Mouse (Mus musculus) gastrocnemius, postnatal 10 days (tissue): Measurements from ENCODE around the gene Aloxe3. TPM values are rescaled to one million over a fixed set of nuclear protein-coding genes. Genes with fewer than 3 reads are reported as not detected.

ENCODE experiments used
- DNase-seq: peaks from one replicate; pipeline ENCODE4 v3.0.0; 2021; ENCODE audit warnings: mixed read lengths
- total RNA-seq, 2 experiments: library from RNA; stranded (reverse); gene quantifications; 2 replicates each; pipeline ENCODE4 v1.2.3; 2021

Gene Aloxe3
- total RNA-seq, 2 experiments from 2014 or later: 0.27 TPM; not detected in 1

DNA sequence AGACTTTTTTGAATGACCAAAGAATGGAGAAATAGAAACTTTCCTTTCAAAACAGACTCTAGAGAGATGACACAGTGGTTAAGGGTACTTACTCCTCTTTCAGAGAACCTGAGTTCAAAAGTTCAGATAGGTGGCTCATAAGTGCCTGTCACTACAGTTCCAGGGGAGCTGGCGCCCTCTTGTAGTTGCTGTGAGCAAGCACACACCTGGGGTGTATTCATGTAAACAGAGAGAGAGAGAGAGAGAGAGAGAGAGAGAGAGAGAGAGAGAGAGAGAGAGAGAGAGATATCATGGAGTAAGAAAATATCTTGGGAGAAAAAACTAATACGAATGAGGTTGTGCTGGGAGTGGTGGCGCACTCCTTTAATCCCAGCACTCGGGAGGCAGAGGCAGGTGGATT lies 54.4 kb downstream of the Aloxe3 start:
- DNase-seq: no peak

DNA sequence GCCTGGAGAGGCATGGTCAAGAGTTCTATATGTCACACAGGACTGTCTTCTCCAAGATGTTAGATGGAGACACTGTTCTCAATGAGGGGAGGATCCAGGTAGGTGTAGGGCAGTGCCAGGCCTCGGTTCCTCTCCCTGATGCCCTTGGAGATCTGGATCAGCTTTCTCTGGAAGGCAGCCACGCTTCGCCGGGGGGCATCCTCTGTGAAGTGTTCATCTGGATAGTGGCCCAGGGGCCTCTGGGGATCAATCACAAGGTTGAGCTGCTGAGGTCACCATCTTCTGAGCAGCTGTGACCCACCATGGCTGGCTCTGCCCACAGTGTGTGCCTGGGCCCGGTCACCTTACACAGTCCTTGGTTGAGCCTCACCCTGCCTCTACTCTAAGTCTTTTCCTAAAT lies 59.3 kb downstream of the Aloxe3 start:
- no peak for DNase-seq

DNA sequence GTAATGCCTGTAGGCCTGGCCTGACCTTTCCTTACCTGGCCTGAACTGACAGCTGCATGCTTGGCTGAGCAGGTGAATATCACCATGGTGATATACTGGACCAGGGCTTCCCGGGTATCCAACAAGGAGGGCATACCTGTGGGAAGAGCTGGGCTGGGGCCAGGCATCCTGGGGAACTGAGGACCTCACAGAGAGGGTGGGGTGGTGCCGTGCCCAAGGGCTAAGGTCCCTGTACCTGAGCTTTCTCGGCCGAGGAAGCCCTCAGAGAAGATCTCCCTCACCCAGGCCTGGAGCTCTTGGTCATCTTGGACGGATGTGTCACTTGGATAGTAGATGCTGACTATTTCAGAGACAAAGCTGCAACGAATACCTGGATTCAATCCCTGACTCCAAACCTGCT lies 60.2 kb downstream of the Aloxe3 start:
- no peak for DNase-seq

DNA sequence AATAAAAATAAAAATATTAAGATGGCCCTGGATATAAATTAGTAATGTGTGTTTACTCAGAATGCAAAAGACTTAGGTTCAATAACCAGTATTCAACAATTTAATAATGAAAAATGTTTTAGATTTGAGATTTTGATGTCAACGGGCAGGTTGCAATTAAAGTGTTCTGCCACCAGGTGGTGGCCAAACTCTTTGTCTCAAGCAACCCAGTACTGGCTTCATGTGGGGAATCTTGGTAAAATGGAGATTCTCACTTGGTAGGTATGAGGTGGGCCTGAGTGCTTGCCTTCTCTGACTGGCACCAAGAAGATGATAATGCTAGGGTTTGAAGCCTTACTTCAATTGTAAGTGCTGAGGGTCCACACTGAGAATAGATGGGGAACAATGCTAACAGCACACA lies 67.1 kb downstream of the Aloxe3 start:
- DNase-seq: no peak

- DNase-seq: no peak
Observed at GRCm38 (mm10) chr11:69196766-69197165, 71.1 kb downstream of the Aloxe3 start.

DNA sequence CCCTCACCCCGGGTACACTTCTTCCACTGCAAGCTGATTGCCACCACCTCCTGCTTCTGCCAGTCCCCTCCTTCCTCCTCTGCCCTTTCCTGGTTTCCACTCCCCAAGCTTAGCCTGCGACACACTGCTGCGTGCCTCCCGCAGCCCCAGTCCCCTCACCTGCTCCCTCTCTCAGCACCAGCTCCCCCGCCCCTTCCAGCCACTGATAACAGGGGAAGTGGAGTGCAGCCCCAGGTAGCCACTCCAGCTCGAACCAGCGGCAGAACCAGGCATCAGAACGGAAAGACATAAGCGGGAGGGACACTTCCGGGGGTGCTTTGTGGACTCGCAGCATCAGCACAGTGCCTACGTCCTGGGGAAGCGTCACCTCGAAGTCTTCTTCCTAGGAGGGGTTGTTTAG lies 71.5 kb downstream of the Aloxe3 start:
- DNase-seq: no peak

DNA sequence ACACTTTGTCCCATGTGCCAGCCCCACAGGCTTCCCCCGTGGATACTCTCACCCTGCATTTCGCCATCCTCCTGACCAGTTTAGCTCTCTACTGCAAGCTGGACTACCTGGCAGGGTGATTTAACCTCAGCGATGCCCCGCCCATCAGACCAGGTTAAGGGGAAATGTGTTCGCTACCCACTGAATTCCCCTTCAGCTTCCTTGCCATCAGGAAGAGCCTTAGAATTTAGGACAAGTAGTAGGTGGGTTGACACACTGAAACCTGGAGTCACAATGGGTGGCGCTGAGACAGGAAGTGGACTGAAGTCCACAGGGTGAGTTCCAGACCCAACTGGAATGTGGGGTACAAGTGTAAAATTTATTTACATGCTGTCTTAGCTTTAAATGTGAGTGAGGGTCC lies 72.0 kb downstream of the Aloxe3 start, which contains the start of gene Alox8:
Alox8 (minus strand) TSS at position 101 of the 400 bp plus-strand sequence.
- no peak for DNase-seq

Other genes starting within 250 kb of the Aloxe3 start
- gene Rnf222, start 237.3 kb upstream of the Aloxe3 start, total RNA-seq: not detected
- gene Rpl26, start 224.3 kb upstream of the Aloxe3 start, total RNA-seq: 1,000 to 10,000 TPM in 1 of 2 experiments, 100 to 1,000 TPM in 1; 992 to 1,013 TPM
- gene Odf4, start 198.8 kb upstream of the Aloxe3 start, total RNA-seq: not detected
- gene Arhgef15, start 168.4 kb upstream of the Aloxe3 start, total RNA-seq: 10 to 100 TPM; 13.0 to 17.1 TPM
- gene Slc25a35, start 157.8 kb upstream of the Aloxe3 start, total RNA-seq: 1 to 10 TPM; 2.3 to 3.7 TPM
- 10 to 100 TPM; 45.0 to 57.6 TPM for gene Rangrf, start 150.7 kb upstream of the Aloxe3 start, total RNA-seq
- gene Pfas, start 117.4 kb upstream of the Aloxe3 start, total RNA-seq: 10 to 100 TPM in 1 of 2 experiments, 1 to 10 TPM in 1; 7.8 to 11.2 TPM
- gene Ctc1, start 110.0 kb upstream of the Aloxe3 start, total RNA-seq: 10 to 100 TPM; 11.2 to 17.2 TPM
- gene Aurkb, start 80.2 kb upstream of the Aloxe3 start, total RNA-seq: 10 to 100 TPM; 10.2 to 11.6 TPM
- gene Borcs6, start 66.2 kb upstream of the Aloxe3 start, total RNA-seq: 10 to 100 TPM; 12.6 to 13.9 TPM
- gene Tmem107, start 55.1 kb upstream of the Aloxe3 start, total RNA-seq: 1 to 10 TPM; 4.3 to 5.2 TPM
- gene Vamp2, start 37.4 kb upstream of the Aloxe3 start, total RNA-seq: 10 to 100 TPM; 52.4 to 55.8 TPM
- 10 to 100 TPM; 17.5 to 78.6 TPM for gene Per1, start 30.7 kb upstream of the Aloxe3 start, total RNA-seq
- gene Hes7, start 5.5 kb upstream of the Aloxe3 start, total RNA-seq: not detected
- under 1 TPM; 0.27 to 0.49 TPM for gene 9130213A22Rik, start 3.3 kb upstream of the Aloxe3 start, total RNA-seq
- gene Alox12b, start 31.1 kb downstream of the Aloxe3 start, total RNA-seq: not detected
- gene Alox8, start 71.9 kb downstream of the Aloxe3 start, total RNA-seq: under 1 TPM in 1 of 2 experiments, not detected in 1; 0.09 TPM
- gene Gucy2e, start 111.1 kb downstream of the Aloxe3 start, total RNA-seq: not detected
- gene Cntrob, start 197.9 kb downstream of the Aloxe3 start, total RNA-seq: 1 to 10 TPM; 4.7 to 6.6 TPM
- 10 to 100 TPM; 55.4 to 55.5 TPM for gene Trappc1, start 198.1 kb downstream of the Aloxe3 start, total RNA-seq
- under 1 TPM; 0.42 to 0.93 TPM for gene Kcnab3, start 200.4 kb downstream of the Aloxe3 start, total RNA-seq
- gene Rnf227, start 214.6 kb downstream of the Aloxe3 start, total RNA-seq: 1 to 10 TPM in 1 of 2 experiments, under 1 TPM in 1; 0.85 to 2.1 TPM
- 10 to 100 TPM; 39.0 to 59.5 TPM for gene Chd3, start 243.5 kb downstream of the Aloxe3 start, total RNA-seq